8 mouse cellular contexts compared by ENCODE assay signal in genomic region chr17:47033643-47034042, GRCm38 (mm10). TPM values are rescaled to one million over a fixed set of nuclear protein-coding genes. Genes with fewer than 3 reads are reported as not detected.
A peak's percentile ranks its signal among the peaks of the same experiment; 100 is the strongest.
DNase-seq lines count a peak whose midpoint lies in the region.

No protein-coding gene starts in this region.

- intact Hi-C loops in gastrocnemius, postnatal 14 days (cut with DNase I; ENCODE audit: low total_unique reads), result loop anchor here (2.0 kb wide), 1 partner anchor 55 kb away; no protein-coding TSS in a partner anchor

- peak; percentile 58 for DNase-seq in gastrocnemius, adult 18-20 months (ENCODE audit: low spot score)
- DNase-seq in gastrocnemius, postnatal 25 days, result no peak
- DNase-seq in ovary, postnatal 36 days (ENCODE audit: low spot score), result peak; percentile 46
- no peak for DNase-seq in ovary, adult 18-20 months (ENCODE audit: low spot score)
- DNase-seq in brain, adult 2 months (ENCODE audit: low read depth, low spot score), result peak; percentile 81
- peak; percentile 63 for DNase-seq in gastrocnemius, postnatal 14 days
- DNase-seq in lung, postnatal 14 days, result peak; percentile 74
- DNase-seq in testis, postnatal 14 days (ENCODE audit: low spot score), result peak; percentile 34

RNA-seq across cellular contexts. Expression of gene Ubr2, which starts 23.3 kb away (rescaled TPM):
- 10 to 100 TPM; 57.0 to 60.7 TPM for total RNA-seq in gastrocnemius, adult 18-20 months (2021)
- total RNA-seq in gastrocnemius, postnatal 25 days (2021), result 10 to 100 TPM; 44.6 to 46.0 TPM
- 10 to 100 TPM; 30.9 to 42.1 TPM for total RNA-seq in gastrocnemius, postnatal 14 days (2021)

Comparison
In these comparisons a context has a peak if more than half of its experiments do, and no peak if none do; other contexts are left out.
1. DNase-seq: peak in gastrocnemius, adult 18-20 months (single experiment), ovary, postnatal 36 days (single experiment), brain, adult 2 months (single experiment), gastrocnemius, postnatal 14 days (single experiment), lung, postnatal 14 days (single experiment) and testis, postnatal 14 days (single experiment); none in gastrocnemius, postnatal 25 days (single experiment) and ovary, adult 18-20 months (single experiment).